Mouse (Mus musculus) gastrocnemius, postnatal 36 days (tissue): Measurements from ENCODE around the gene Flt3l. TPM values are rescaled to one million over a fixed set of nuclear protein-coding genes. Genes with fewer than 3 reads are reported as not detected.

Source experiments
- DNase-seq, 2 experiments: peaks; one replicate each; pipeline ENCODE4 v3.0.0; 2022
- intact Hi-C: fragments of 180-260 bp; cut with DNase I; formaldehyde crosslinking; loops from one replicate; pipeline ENCODE4 v1.15.1; 2025
- microRNA-seq, 2 experiments: library from miRNA; unstranded; fragments of <30 nt; microRNA quantifications; one replicate each; pipeline ENCODE4 v1.2.0; 2021
- total RNA-seq, 2 experiments: library from RNA; stranded (reverse); gene quantifications; 2 replicates each; pipeline ENCODE4 v1.2.3; 2021

Gene Flt3l
- total RNA-seq, 2 experiments from 2014 or later, result 2.8 to 4.0 TPM

DNA sequence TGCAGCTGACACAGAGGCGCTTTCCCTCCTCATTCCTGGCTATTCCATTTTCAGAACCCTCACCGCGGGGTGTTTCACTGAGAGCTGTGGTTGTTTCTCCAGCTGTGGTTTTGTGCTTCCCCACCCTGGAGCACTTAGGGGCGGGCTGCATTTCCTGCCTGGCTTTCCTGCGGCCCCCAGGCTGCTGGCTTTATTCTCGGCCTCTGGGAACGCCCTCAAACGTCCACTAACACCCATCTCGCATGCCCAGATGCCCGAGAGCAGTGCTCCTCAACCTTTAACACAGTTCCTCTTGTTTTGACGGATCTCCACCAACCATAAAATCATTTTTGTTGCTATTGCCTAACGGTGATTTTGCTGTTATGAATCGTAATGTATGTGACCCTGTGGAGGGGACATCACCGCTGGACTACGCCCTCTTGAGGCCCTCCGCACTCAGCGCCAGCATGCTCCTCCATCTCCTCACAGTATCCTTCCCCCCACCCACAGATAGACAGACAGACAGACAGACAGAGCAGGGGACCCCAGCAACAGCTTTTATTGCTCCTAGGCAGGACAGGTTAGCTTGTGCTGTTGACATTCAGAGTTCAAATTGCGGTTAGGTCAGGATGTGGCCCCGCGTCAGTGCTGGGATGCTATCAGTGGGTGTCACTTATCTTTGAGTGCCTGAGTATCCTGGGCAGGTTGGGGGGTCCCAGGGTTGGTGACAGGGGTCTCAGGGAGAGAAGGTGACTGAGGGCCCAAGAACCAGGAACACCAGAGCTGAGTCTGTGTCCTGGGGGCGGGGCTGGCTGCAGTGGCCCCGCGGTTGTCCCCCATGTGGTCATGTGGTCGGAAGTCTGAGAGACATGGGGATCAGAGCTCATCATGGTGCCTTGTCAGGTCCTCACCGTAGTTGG lies 53.6 kb downstream of the Flt3l start:
- intact Hi-C loops, result loop anchor here (5.0 kb wide), 1 partner anchor 40 kb away; the partner anchor contains the start of gene Rps11
- peak; percentile 40 to 62 for DNase-seq

- intact Hi-C loops, result loop anchor here (1.0 to 5.0 kb wide), 2 partner anchors 41 to 55 kb away; partner anchors contain the start of genes Flt3l, Gm45713 and Rps11
- no peak for DNase-seq
Observed at GRCm38 (mm10) chr7:45081016-45081415, 55.2 kb downstream of the Flt3l start.

DNA sequence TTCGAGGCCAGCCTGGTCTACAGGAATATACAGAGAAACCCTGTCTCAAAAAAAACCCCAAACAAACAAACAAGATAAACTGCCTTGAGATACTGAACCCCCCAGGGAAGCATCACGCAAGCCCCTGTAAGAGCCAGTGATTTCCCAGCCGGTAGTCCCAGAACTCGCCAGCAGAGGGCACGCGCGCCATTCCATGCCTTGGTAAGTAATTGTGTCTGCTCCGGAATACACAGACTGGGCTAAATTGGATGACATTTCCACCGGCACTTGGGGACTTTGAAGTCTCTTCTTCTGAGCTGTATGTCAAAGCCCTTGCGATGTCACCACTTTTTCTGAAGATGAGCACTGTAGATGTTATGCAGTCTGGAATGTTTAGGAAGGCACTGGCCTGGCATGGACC lies 56.4 kb downstream of the Flt3l start:
- DNase-seq, result peak; percentile 93 to 94
- intact Hi-C loops, result loop anchor here (5.0 kb wide), 2 partner anchors 42 to 117 kb away; partner anchors contain the start of gene Rps11

Small RNAs within 50 kb of the gene (microRNA-seq; reads per million reads assigned to microRNA genes)
- gene Mir150 (726 to 763 reads per million in 2 experiments), gene Mir5121 (15.8 to 16.3 reads per million in 2 experiments), gene Mir7055 (0 reads per million in 2 experiments)

Other genes with a start within 250 kb of the Flt3l start
- 10 to 100 TPM; 54.0 to 57.5 TPM for gene Med25, start 243.7 kb downstream of the Flt3l start, total RNA-seq
- 10 to 100 TPM; 17.3 to 18.1 TPM for gene Fuz, start 240.4 kb downstream of the Flt3l start, total RNA-seq
- gene Ap2a1, start 206.9 kb downstream of the Flt3l start, total RNA-seq, result 10 to 100 TPM; 55.0 to 56.3 TPM
- not detected for gene Tsks, start 193.2 kb downstream of the Flt3l start, total RNA-seq
- gene Cpt1c, start 161.6 kb downstream of the Flt3l start, total RNA-seq, result 1 to 10 TPM; 1.2 to 1.8 TPM
- gene Prmt1, start 149.9 kb downstream of the Flt3l start, total RNA-seq, result 100 to 1,000 TPM; 105 to 123 TPM
- 10 to 100 TPM; 18.3 to 20.3 TPM for gene Irf3, start 138.8 kb downstream of the Flt3l start, total RNA-seq
- gene Bcl2l12, start 137.7 kb downstream of the Flt3l start, total RNA-seq, result 1 to 10 TPM; 8.0 to 8.9 TPM
- gene Scaf1, start 120.1 kb downstream of the Flt3l start, total RNA-seq, result 10 to 100 TPM; 36.9 to 40.2 TPM
- 10 to 100 TPM; 20.6 to 21.8 TPM for gene Rras, start 118.5 kb downstream of the Flt3l start, total RNA-seq
- gene Prr12, start 83.6 kb downstream of the Flt3l start, total RNA-seq, result 10 to 100 TPM; 11.3 to 14.1 TPM
- gene Nosip, start 74.0 kb downstream of the Flt3l start, total RNA-seq, result 10 to 100 TPM; 29.0 to 30.8 TPM
- gene Prrg2, start 73.8 kb downstream of the Flt3l start, total RNA-seq, result 1 to 10 TPM; 8.0 to 8.8 TPM
- gene Rcn3, start 44.2 kb downstream of the Flt3l start, total RNA-seq, result 10 to 100 TPM; 17.3 to 20.9 TPM
- gene Fcgrt, start 32.6 kb downstream of the Flt3l start, total RNA-seq, result 10 to 100 TPM; 39.2 to 40.0 TPM
- gene Rps11, start 12.0 kb downstream of the Flt3l start, total RNA-seq, result 100 to 1,000 TPM; 388 to 460 TPM
- 100 to 1,000 TPM; 488 to 598 TPM for gene Rpl13a, start 7.7 kb downstream of the Flt3l start, total RNA-seq
- not detected for gene Gm45713, start 201 bp downstream of the Flt3l start, total RNA-seq
- gene Pih1d1, start 17.9 kb upstream of the Flt3l start, total RNA-seq, result 10 to 100 TPM; 28.6 to 36.2 TPM
- gene Aldh16a1, start 18.2 kb upstream of the Flt3l start, total RNA-seq, result 10 to 100 TPM; 10.6 to 14.3 TPM
- gene Slc17a7, start 27.5 kb upstream of the Flt3l start, total RNA-seq, result under 1 TPM; 0.76 to 0.79 TPM
- not detected for gene Gfy, start 43.1 kb upstream of the Flt3l start, total RNA-seq
- gene Pth2, start 44.6 kb upstream of the Flt3l start, total RNA-seq, result not detected
- not detected for gene Ccdc155, start 68.5 kb upstream of the Flt3l start, total RNA-seq
- not detected for gene Dkkl1, start 75.7 kb upstream of the Flt3l start, total RNA-seq
- 1 to 10 TPM; 2.7 to 3.3 TPM for gene Tead2, start 79.3 kb upstream of the Flt3l start, total RNA-seq
- 1 to 10 TPM in 1 of 2 experiments, under 1 TPM in 1; 0.79 to 1.5 TPM for gene Cd37, start 102.7 kb upstream of the Flt3l start, total RNA-seq
- gene Slc6a16, start 104.7 kb upstream of the Flt3l start, total RNA-seq, result not detected
- gene Slc6a21, start 141.1 kb upstream of the Flt3l start, total RNA-seq, result not detected
- gene Trpm4, start 197.3 kb upstream of the Flt3l start, total RNA-seq, result 10 to 100 TPM; 20.1 to 20.7 TPM
- 100 to 1,000 TPM; 818 to 890 TPM for gene Hrc, start 198.9 kb upstream of the Flt3l start, total RNA-seq
- gene Ppfia3, start 230.6 kb upstream of the Flt3l start, total RNA-seq, result under 1 TPM; 0.07 to 0.08 TPM
- not detected for gene Lin7b, start 234.2 kb upstream of the Flt3l start, total RNA-seq